Mouse (Mus musculus) hindbrain, embryonic 16.5 days (tissue): Measurements from ENCODE around the gene Skp2. TPM values are rescaled to one million over a fixed set of nuclear protein-coding genes. Genes with fewer than 3 reads are reported as not detected.

Source experiments
- polyA plus RNA-seq: library from polyadenylated mRNA; unstranded; fragments of >200 nt; fragmentation: Nextera tagmentation; extraction: Ambion mirVana; gene quantifications from 2 replicates; pipeline ENCODE4 v1.2.1, GENCODE M21; 2015

Gene Skp2
- polyA plus RNA-seq, 1 experiment from 2014 or later = 17.9 TPM

Other genes starting within 250 kb of the Skp2 start
- 12.6 and 15.2 TPM in 2 replicates for gene Ranbp3l, start 187.5 kb downstream of the Skp2 start, polyA plus RNA-seq
- gene Nadk2, start 84.2 kb downstream of the Skp2 start, polyA plus RNA-seq = 27.1 and 31.7 TPM in 2 replicates
- 3.1 and 3.9 TPM in 2 replicates for gene Lmbrd2, start 14.9 kb downstream of the Skp2 start, polyA plus RNA-seq
- not detected in 2 replicates for gene Ugt3a1, start 121.5 kb upstream of the Skp2 start, polyA plus RNA-seq
- not detected in 2 replicates for gene Ugt3a2, start 180.1 kb upstream of the Skp2 start, polyA plus RNA-seq